Mouse (Mus musculus): ENCODE measurements around the gene Zc2hc1c.
A peak's percentile ranks its signal among the peaks of the same experiment; 100 is the strongest.

Gene Zc2hc1c

GRCm38 (mm10) chr12:85284331-85284730, 4.1 kb upstream of the Zc2hc1c start:
- DNase-seq (ENCODE audit: low spot score in 2 of 2), result no peak

- no peak for DNase-seq (ENCODE audit: low spot score in 2 of 2)
These were observed 3.4 kb upstream of the Zc2hc1c start for GRCm38 (mm10) chr12:85284996-85285395.

GRCm38 (mm10) chr12:85286941-85287340, 1.4 kb upstream of the Zc2hc1c start:
- no peak for DNase-seq (ENCODE audit: low spot score in 2 of 2)

- peak; percentile 64 to 71 for DNase-seq (ENCODE audit: low spot score in 2 of 2)
These were observed 444 bp upstream of the Zc2hc1c start, which contains the start of gene Acyp1 for GRCm38 (mm10) chr12:85287809-85288485. Acyp1 (minus strand) TSS chr12:85288438.

GRCm38 (mm10) chr12:85289157-85290000, 988 bp downstream of the Zc2hc1c start:
- DNase-seq (ENCODE audit: low spot score in 2 of 2), result peak in 1 of 2 experiments; percentile 38

- no peak for DNase-seq (ENCODE audit: low spot score in 2 of 2)
These were observed 2.2 kb downstream of the Zc2hc1c start for GRCm38 (mm10) chr12:85290633-85291032.

- DNase-seq (ENCODE audit: low spot score in 2 of 2), result no peak
These were observed 3.1 kb downstream of the Zc2hc1c start for GRCm38 (mm10) chr12:85291541-85291940.

GRCm38 (mm10) chr12:85292288-85292687, 3.9 kb downstream of the Zc2hc1c start:
- no peak for DNase-seq (ENCODE audit: low spot score in 2 of 2)

GRCm38 (mm10) chr12:85292906-85293305, 4.5 kb downstream of the Zc2hc1c start:
- no peak for DNase-seq (ENCODE audit: low spot score in 2 of 2)

GRCm38 (mm10) chr12:85295506-85295905, 7.1 kb downstream of the Zc2hc1c start:
- no peak for DNase-seq (ENCODE audit: low spot score in 2 of 2)

- DNase-seq (ENCODE audit: low spot score in 2 of 2), result no peak
These were observed 8.5 kb downstream of the Zc2hc1c start for GRCm38 (mm10) chr12:85296915-85297314.

GRCm38 (mm10) chr12:85297345-85297997, 9.1 kb downstream of the Zc2hc1c start:
- DNase-seq (ENCODE audit: low spot score in 2 of 2), result no peak

- no peak for DNase-seq (ENCODE audit: low spot score in 2 of 2)
These were observed 9.9 kb downstream of the Zc2hc1c start for GRCm38 (mm10) chr12:85298127-85298834.

- DNase-seq (ENCODE audit: low spot score in 2 of 2), result no peak
These were observed 10.4 kb downstream of the Zc2hc1c start for GRCm38 (mm10) chr12:85298835-85299180.

GRCm38 (mm10) chr12:85303256-85303655, 14.9 kb downstream of the Zc2hc1c start:
- no peak for DNase-seq (ENCODE audit: low spot score in 2 of 2)

GRCm38 (mm10) chr12:85304725-85305124, 16.3 kb downstream of the Zc2hc1c start:
- no peak for DNase-seq (ENCODE audit: low spot score in 2 of 2)

- peak; percentile 64 to 87 for DNase-seq (ENCODE audit: low spot score in 2 of 2)
These were observed 17.0 kb downstream of the Zc2hc1c start for GRCm38 (mm10) chr12:85305247-85305892.

- peak in 1 of 2 experiments; percentile 27 for DNase-seq (ENCODE audit: low spot score in 2 of 2)
These were observed 20.3 kb downstream of the Zc2hc1c start for GRCm38 (mm10) chr12:85308651-85309050.

- DNase-seq (ENCODE audit: low spot score in 2 of 2), result no peak
These were observed 41.8 kb downstream of the Zc2hc1c start for GRCm38 (mm10) chr12:85330153-85330552.

- DNase-seq (ENCODE audit: low spot score in 2 of 2), result no peak
These were observed 49.3 kb downstream of the Zc2hc1c start for GRCm38 (mm10) chr12:85337567-85338311.

- no peak for DNase-seq (ENCODE audit: low spot score in 2 of 2)
These were observed 50.4 kb downstream of the Zc2hc1c start for GRCm38 (mm10) chr12:85338815-85339214.

All from heart, adult 9 months (tissue).